8 mouse cellular contexts compared by ENCODE assay signal in genomic region chr15:97839473-97839872, GRCm38 (mm10). TPM values are rescaled to one million over a fixed set of nuclear protein-coding genes. Genes with fewer than 3 reads are reported as not detected.
DNase-seq lines count a peak whose midpoint lies in the region; ATAC-seq lines count a peak whose summit lies in the region.

No protein-coding gene starts in this region.

- no peak overlapping the region for H3K9ac ChIP-seq in liver, embryonic 11.5 days (ENCODE audit: low read depth, low read length)
- H3K9ac ChIP-seq in heart, embryonic 16.5 days (ENCODE audit: low read length): no peak overlapping the region
- no peak overlapping the region for H3K9ac ChIP-seq in midbrain, embryonic 14.5 days (replicated peaks; ENCODE audit: low read length)

- H3K36me3 ChIP-seq in liver, embryonic 11.5 days (ENCODE audit: control insufficient read depth, insufficient read depth, low read length): no peaks in the 10 kb centered on the region
- no peaks in the 10 kb centered on the region for H3K36me3 ChIP-seq in heart, embryonic 16.5 days (ENCODE audit: control insufficient read depth, insufficient read depth)
- H3K36me3 ChIP-seq in midbrain, embryonic 14.5 days (ENCODE audit: control insufficient read depth, insufficient read depth, low read length): no peaks in the 10 kb centered on the region

- H3K9me3 ChIP-seq in liver, embryonic 11.5 days (ENCODE audit: control insufficient read depth, low read length): no peaks in the 10 kb centered on the region
- H3K9me3 ChIP-seq in heart, embryonic 16.5 days (replicated peaks; ENCODE audit: control insufficient read depth, low read length): no peaks in the 10 kb centered on the region
- H3K9me3 ChIP-seq in midbrain, embryonic 14.5 days (ENCODE audit: control insufficient read depth, low read length): no peaks in the 10 kb centered on the region

- peak; percentile 24 to 44 for DNase-seq in cerebellum, postnatal 10 days
- no peak for DNase-seq in cerebellum, postnatal 4 days (ENCODE audit: low spot score in 2 of 2)
- DNase-seq in liver, embryonic 11.5 days (ENCODE audit: low spot score): no peak
- DNase-seq in liver: no peak
- peak; percentile 52 for DNase-seq in naive thymus-derived CD4-positive, alpha-beta T cell, adult 2 months (ENCODE audit: low read depth)
- DNase-seq in midbrain, embryonic 14.5 days: no peak
- DNase-seq in layer of hippocampus, adult 11-12 months (ENCODE audit: low spot score): no peak

- H3K27me3 ChIP-seq in liver, embryonic 11.5 days (replicated peaks; ENCODE audit: control insufficient read depth, insufficient read depth, low read length): no peaks in the 10 kb centered on the region
- H3K27me3 ChIP-seq in heart, embryonic 16.5 days (ENCODE audit: control insufficient read depth, insufficient read depth, low read length): no peaks in the 10 kb centered on the region
- H3K27me3 ChIP-seq in midbrain, embryonic 14.5 days (ENCODE audit: control insufficient read depth, insufficient read depth, low read length): no peaks in the 10 kb centered on the region

- H3K27ac ChIP-seq in liver, embryonic 11.5 days (ENCODE audit: low read depth, low read length): 0 out of 2 replicates have a peak overlapping the region, but pooled peaks have one; percentile 44
- peak overlapping the region; percentile 70 for H3K27ac ChIP-seq in heart, embryonic 16.5 days (ENCODE audit: low read length)
- H3K27ac ChIP-seq in midbrain, embryonic 14.5 days (replicated peaks; ENCODE audit: low read depth, low read length): no peak overlapping the region

- WGBS in liver, embryonic 11.5 days: 85% methylated on average over 4 of the region's 4 CpGs
- WGBS in heart, embryonic 16.5 days: 81% methylated on average over 4 of the region's 4 CpGs
- WGBS in midbrain, embryonic 14.5 days: 73% methylated on average over 4 of the region's 4 CpGs

- H3K4me3 ChIP-seq in liver, embryonic 11.5 days (ENCODE audit: low read depth, low read length): no peak overlapping the region
- H3K4me3 ChIP-seq in heart, embryonic 16.5 days (ENCODE audit: low read length): no peak overlapping the region
- H3K4me3 ChIP-seq in midbrain, embryonic 14.5 days (replicated peaks; ENCODE audit: low read depth, low read length): no peak overlapping the region

- ATAC-seq in liver, embryonic 11.5 days (replicated peaks; ENCODE audit: low FRiP score): no peak
- ATAC-seq in heart, embryonic 16.5 days (replicated peaks; ENCODE audit: extremely low read depth, insufficient read depth, low FRiP score): no peak
- ATAC-seq in midbrain, embryonic 14.5 days (ENCODE audit: low FRiP score, low TSS enrichment): no peak

- no peak overlapping the region for H3K4me2 ChIP-seq in liver, embryonic 11.5 days
- no peak overlapping the region for H3K4me2 ChIP-seq in heart, embryonic 16.5 days (ENCODE audit: low read depth, low read length)
- no peak overlapping the region for H3K4me2 ChIP-seq in midbrain, embryonic 14.5 days (ENCODE audit: low read length)

- H3K4me1 ChIP-seq in liver, embryonic 11.5 days (replicated peaks; ENCODE audit: control insufficient read depth, insufficient read depth, low read length): peaks cover 54% of the 10 kb centered on the region
- H3K4me1 ChIP-seq in heart, embryonic 16.5 days (ENCODE audit: control insufficient read depth, insufficient read depth, low read length): peaks cover 41% of the 10 kb centered on the region
- 0 out of 2 replicates have a peak, but pooled peaks cover 2% of the 10 kb centered on the region for H3K4me1 ChIP-seq in midbrain, embryonic 14.5 days (ENCODE audit: control insufficient read depth, insufficient read depth, low read length)

RNA-seq across cellular contexts. Expression of gene Hdac7, which starts 4.8 kb away (rescaled TPM):
- 28.1 and 33.5 TPM in 2 replicates for polyA plus RNA-seq in liver, embryonic 11.5 days (2014; fragmentation: Nextera tagmentation; extraction: Ambion mirVana)
- polyA plus RNA-seq in heart, embryonic 16.5 days (2015; fragmentation: Nextera tagmentation; extraction: Ambion mirVana): 30.9 and 31.7 TPM in 2 replicates
- polyA plus RNA-seq in midbrain, embryonic 14.5 days (2014; fragmentation: Nextera tagmentation; extraction: Ambion mirVana): 29.8 and 30.5 TPM in 2 replicates

Comparison
In these comparisons a context has a peak if more than half of its experiments do, and no peak if none do; other contexts are left out.
1. DNase-seq: peak in cerebellum, postnatal 10 days (2 of 2) and naive thymus-derived CD4-positive, alpha-beta T cell, adult 2 months (single experiment); none in cerebellum, postnatal 4 days (0 of 2), liver, embryonic 11.5 days (single experiment), liver (single experiment), midbrain, embryonic 14.5 days (single experiment) and layer of hippocampus, adult 11-12 months (single experiment).